In genomic region chr10:81358209-81358608, GRCm38 (mm10) we compare ENCODE assay signal across 7 mouse cellular contexts. TPM values are rescaled to one million over a fixed set of nuclear protein-coding genes. Genes with fewer than 3 reads are reported as not detected.
DNase-seq lines count a peak whose midpoint lies in the region; ATAC-seq and TF ChIP-seq lines count a peak whose summit lies in the region.

No protein-coding gene starts in this region.

- H3K4me3 ChIP-seq in spleen, adult 2 months (ENCODE audit: extremely low read depth, insufficient read depth, insufficient read length): peak overlapping the region; percentile 70
- H3K4me3 ChIP-seq in forebrain, embryonic 13.5 days: peak overlapping the region; percentile 75
- peak overlapping the region; percentile 87 for H3K4me3 ChIP-seq in liver, embryonic 13.5 days (replicated peaks)

- peaks cover 19% of the 10 kb centered on the region; the same call in 1 of the 2 replicates for H3K4me1 ChIP-seq in spleen, adult 2 months (ENCODE audit: control insufficient read depth, insufficient read depth, insufficient read length)
- peaks cover 25% of the 10 kb centered on the region for H3K4me1 ChIP-seq in forebrain, embryonic 13.5 days
- H3K4me1 ChIP-seq in liver, embryonic 13.5 days (replicated peaks): peaks cover 87% of the 10 kb centered on the region

- TF ChIP-seq POLR2A in spleen, adult 2 months (IDR thresholded peaks at IDR 0.05; ENCODE audit: low read depth, low read length): no peak

- H3K27ac ChIP-seq in spleen, adult 2 months (ENCODE audit: insufficient read depth, low read length): no peak overlapping the region
- H3K27ac ChIP-seq in forebrain, embryonic 13.5 days: no peak overlapping the region
- peak overlapping the region; percentile 98 for H3K27ac ChIP-seq in liver, embryonic 13.5 days

- H3K36me3 ChIP-seq in spleen, adult 2 months (ENCODE audit: control insufficient read depth, insufficient read depth, low read length): no peaks in the 10 kb centered on the region
- peaks cover 4% of the 10 kb centered on the region; the same call in 1 of the 2 replicates for H3K36me3 ChIP-seq in forebrain, embryonic 13.5 days (ENCODE audit: poor library complexity, severe bottlenecking)
- peaks cover 31% of the 10 kb centered on the region for H3K36me3 ChIP-seq in liver, embryonic 13.5 days

- H3K4me2 ChIP-seq in forebrain, embryonic 13.5 days: peak overlapping the region; percentile 98
- H3K4me2 ChIP-seq in liver, embryonic 13.5 days: peak overlapping the region; percentile 95

- 25% methylated on average over 4 of the region's 4 CpGs for WGBS in spleen, adult 2 months
- WGBS in forebrain, embryonic 13.5 days: 39% methylated on average over 4 of the region's 4 CpGs
- WGBS in liver, embryonic 13.5 days (ENCODE audit: insufficient replicate concordance): 18% methylated on average over 4 of the region's 4 CpGs

- no peaks in the 10 kb centered on the region for H3K27me3 ChIP-seq in spleen, adult 2 months (ENCODE audit: control insufficient read depth, insufficient read depth, low read length)
- peaks cover 6% of the 10 kb centered on the region for H3K27me3 ChIP-seq in forebrain, embryonic 13.5 days
- no peaks in the 10 kb centered on the region for H3K27me3 ChIP-seq in liver, embryonic 13.5 days

- H3K9ac ChIP-seq in forebrain, embryonic 13.5 days: peak overlapping the region; percentile 84
- peak overlapping the region; percentile 99 for H3K9ac ChIP-seq in liver, embryonic 13.5 days

- TF ChIP-seq CTCF in spleen, adult 2 months (IDR thresholded peaks at IDR 0.05; ENCODE audit: extremely low read depth, insufficient read depth, insufficient read length, insufficient replicate concordance): no peak

- ATAC-seq in forebrain, embryonic 13.5 days: no peak
- ATAC-seq in liver, embryonic 13.5 days (ENCODE audit: low read depth): no peak

- DNase-seq in spleen, adult 2 months (ENCODE audit: low read depth in 1 of 2, low spot score in 2 of 2): no peak
- no peak for DNase-seq in spleen, postnatal 36 days (ENCODE audit: low spot score in 2 of 2)
- DNase-seq in liver, embryonic 13.5 days: no peak
- DNase-seq in yolk sac, embryonic 10.5 days (ENCODE audit: low spot score): peak; percentile 86
- DNase-seq in gastrocnemius, postnatal 4 days (ENCODE audit: low spot score in 2 of 2): no peak
- DNase-seq in spleen, postnatal 14 days (ENCODE audit: low spot score in 2 of 2): no peak

- no peaks in the 10 kb centered on the region for H3K9me3 ChIP-seq in forebrain, embryonic 13.5 days (replicated peaks)
- no peaks in the 10 kb centered on the region for H3K9me3 ChIP-seq in liver, embryonic 13.5 days (replicated peaks)

RNA-seq across cellular contexts. Expression of gene Mfsd12, which starts 0.9 kb away (rescaled TPM):
- polyA plus RNA-seq in spleen, adult 2 months (2012; rRNA removed): 20.2 and 32.6 TPM in 2 replicates
- 6.3 and 6.8 TPM in 2 replicates for polyA plus RNA-seq in forebrain, embryonic 13.5 days (2015; fragmentation: Nextera tagmentation; extraction: Ambion mirVana)
- polyA plus RNA-seq in liver, embryonic 13.5 days (2015; fragmentation: Nextera tagmentation; extraction: Ambion mirVana): 12.5 and 13.1 TPM in 2 replicates
- 1 to 10 TPM; 8.6 to 9.9 TPM for total RNA-seq in gastrocnemius, postnatal 4 days (2021)

RNA-seq across cellular contexts. Expression of gene 4930404N11Rik, which starts 7.4 kb away (rescaled TPM):
- 7.8 and 11.7 TPM in 2 replicates for polyA plus RNA-seq in spleen, adult 2 months (2012; rRNA removed)
- polyA plus RNA-seq in forebrain, embryonic 13.5 days (2015; fragmentation: Nextera tagmentation; extraction: Ambion mirVana): 0.44 and 0.45 TPM in 2 replicates
- 1.2 and 1.4 TPM in 2 replicates for polyA plus RNA-seq in liver, embryonic 13.5 days (2015; fragmentation: Nextera tagmentation; extraction: Ambion mirVana)
- total RNA-seq in gastrocnemius, postnatal 4 days (2021): 1 to 10 TPM; 1.7 to 1.8 TPM

RNA-seq across cellular contexts. Expression of gene Hmg20b, which starts 7.9 kb away (rescaled TPM):
- polyA plus RNA-seq in spleen, adult 2 months (2012; rRNA removed): 74.8 and 92.9 TPM in 2 replicates
- polyA plus RNA-seq in forebrain, embryonic 13.5 days (2015; fragmentation: Nextera tagmentation; extraction: Ambion mirVana): 60.6 and 61.1 TPM in 2 replicates
- polyA plus RNA-seq in liver, embryonic 13.5 days (2015; fragmentation: Nextera tagmentation; extraction: Ambion mirVana): 27.1 and 30.3 TPM in 2 replicates
- 10 to 100 TPM; 46.2 to 58.6 TPM for total RNA-seq in gastrocnemius, postnatal 4 days (2021)

RNA-seq across cellular contexts. Expression of gene Gipc3, which starts 15.1 kb away (rescaled TPM):
- 1.3 and 1.7 TPM in 2 replicates for polyA plus RNA-seq in spleen, adult 2 months (2012; rRNA removed)
- not detected in 2 replicates for polyA plus RNA-seq in forebrain, embryonic 13.5 days (2015; fragmentation: Nextera tagmentation; extraction: Ambion mirVana)
- not detected in 2 replicates for polyA plus RNA-seq in liver, embryonic 13.5 days (2015; fragmentation: Nextera tagmentation; extraction: Ambion mirVana)
- total RNA-seq in gastrocnemius, postnatal 4 days (2021): under 1 TPM; 0.66 to 0.86 TPM

RNA-seq across cellular contexts. Expression of gene Fzr1, which starts 20.1 kb away (rescaled TPM):
- 127 and 128 TPM in 2 replicates for polyA plus RNA-seq in spleen, adult 2 months (2012; rRNA removed)
- 117 and 128 TPM in 2 replicates for polyA plus RNA-seq in forebrain, embryonic 13.5 days (2015; fragmentation: Nextera tagmentation; extraction: Ambion mirVana)
- polyA plus RNA-seq in liver, embryonic 13.5 days (2015; fragmentation: Nextera tagmentation; extraction: Ambion mirVana): 89.5 and 94.1 TPM in 2 replicates
- total RNA-seq in gastrocnemius, postnatal 4 days (2021): 10 to 100 TPM; 32.2 to 33.5 TPM
